Mouse (Mus musculus): ENCODE measurements at regions not wholly inside any gene's neighbourhood (a gene's known extent, or its start where the extent isn't known, plus 50 kb on each side); places are given as distances from the start of the nearest gene placed in this dataset.
A peak's percentile ranks its signal among the peaks of the same experiment; 100 is the strongest.

- no peak for DNase-seq (ENCODE audit: low spot score)
- Histone ChIP-seq H3K4me2 (replicated peaks; ENCODE audit: low read depth, low read length) (no peak overlapping the region), H3K27me3 (replicated peaks; ENCODE audit: insufficient read depth, low read length) (no peaks in the 10 kb centered on the region), H3K4me3 (ENCODE audit: low read depth, low read length) (no peak overlapping the region), H3K27ac (ENCODE audit: low read length) (no peak overlapping the region), H3K9me3 (ENCODE audit: low read length) (no peaks in the 10 kb centered on the region), H3K4me1 (ENCODE audit: insufficient read depth, low read depth, low read length) (no peaks in the 10 kb centered on the region; the same call in 1 of the 2 replicates), H3K36me3 (ENCODE audit: insufficient read depth, low read length) (no peaks in the 10 kb centered on the region), H3K9ac (replicated peaks; ENCODE audit: low read depth) (no peak overlapping the region)
- 75% methylated on average over 7 of the region's 7 CpGs for WGBS
- no peak for ATAC-seq
- TF ChIP-seq EP300 (IDR thresholded peaks at IDR 0.05) (no peak), CTCF (IDR thresholded peaks at IDR 0.05) (no peak)
Observed at GRCm38 (mm10) chr5:119232941-119233340, 437.5 kb upstream of the Tbx3 start.

GRCm38 (mm10) chr5:119235884-119236283 lies 434.6 kb upstream of the Tbx3 start:
- Histone ChIP-seq H3K4me3 (ENCODE audit: low read depth, low read length) (no peak overlapping the region), H3K9me3 (ENCODE audit: low read length) (no peaks in the 10 kb centered on the region), H3K4me2 (replicated peaks; ENCODE audit: low read depth, low read length) (no peak overlapping the region), H3K4me1 (ENCODE audit: insufficient read depth, low read depth, low read length) (no peaks in the 10 kb centered on the region), H3K36me3 (ENCODE audit: insufficient read depth, low read length) (no peaks in the 10 kb centered on the region), H3K9ac (replicated peaks; ENCODE audit: low read depth) (no peak overlapping the region), H3K27me3 (replicated peaks; ENCODE audit: insufficient read depth, low read length) (no peaks in the 10 kb centered on the region), H3K27ac (ENCODE audit: low read length) (no peak overlapping the region)
- TF ChIP-seq CTCF (IDR thresholded peaks at IDR 0.05) (no peak), EP300 (IDR thresholded peaks at IDR 0.05) (no peak)
- WGBS = 69% methylated on average over 10 of the region's 10 CpGs
- ATAC-seq (no peak), DNase-seq (ENCODE audit: low spot score) (no peak)

DNA sequence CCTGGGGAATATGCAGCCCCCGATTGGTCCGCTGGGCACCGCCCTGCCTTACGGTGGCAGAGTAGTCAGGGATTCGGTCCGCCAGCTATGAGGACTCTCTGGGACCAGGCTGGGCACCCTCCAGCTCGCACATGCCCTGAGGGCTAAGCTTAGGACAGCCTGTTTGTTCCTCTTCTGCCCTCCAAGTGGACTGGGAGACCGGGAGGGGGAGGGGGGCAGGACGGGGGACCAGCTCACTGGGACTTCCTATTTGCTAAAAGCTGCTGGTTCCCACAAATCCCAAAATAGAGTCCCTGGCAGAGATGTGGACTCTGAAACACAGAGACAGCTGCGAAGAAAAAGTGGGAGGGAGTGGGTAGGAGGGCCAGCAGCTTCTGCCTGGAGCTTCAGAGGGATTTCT lies 423.6 kb upstream of the Tbx3 start:
- TF ChIP-seq EP300 (IDR thresholded peaks at IDR 0.05) (no peak), CTCF (IDR thresholded peaks at IDR 0.05) (no peak)
- H3K4me1 ChIP-seq (ENCODE audit: insufficient read depth, low read depth, low read length) = no peaks in the 10 kb centered on the region
- peak; percentile 57 for ATAC-seq
- no peak overlapping the region for H3K4me3 ChIP-seq (ENCODE audit: low read depth, low read length)
- DNase-seq (ENCODE audit: low spot score) = peak; percentile 13
- no peaks in the 10 kb centered on the region for H3K9me3 ChIP-seq (ENCODE audit: low read length)
- H3K27me3 ChIP-seq (replicated peaks; ENCODE audit: insufficient read depth, low read length) = no peaks in the 10 kb centered on the region
- H3K27ac ChIP-seq (ENCODE audit: low read length) = no peak overlapping the region; the same call in 1 of the 2 replicates
- no peaks in the 10 kb centered on the region for H3K36me3 ChIP-seq (ENCODE audit: insufficient read depth, low read length)
- H3K4me2 ChIP-seq (replicated peaks; ENCODE audit: low read depth, low read length) = no peak overlapping the region
- WGBS = 58% methylated on average over 10 of the region's 10 CpGs
- H3K9ac ChIP-seq (replicated peaks; ENCODE audit: low read depth) = no peak overlapping the region

- WGBS = 59% methylated on average over 6 of the region's 6 CpGs
Observed at GRCm38 (mm10) chr5:119248626-119249025, 421.8 kb upstream of the Tbx3 start.

GRCm38 (mm10) chr5:119249124-119249718 lies 421.2 kb upstream of the Tbx3 start:
- Histone ChIP-seq H3K36me3 (ENCODE audit: insufficient read depth, low read length) (no peaks in the 10 kb centered on the region), H3K27ac (ENCODE audit: low read length) (no peak overlapping the region), H3K9ac (replicated peaks; ENCODE audit: low read depth) (no peak overlapping the region), H3K27me3 (replicated peaks; ENCODE audit: insufficient read depth, low read length) (no peaks in the 10 kb centered on the region), H3K4me1 (ENCODE audit: insufficient read depth, low read depth, low read length) (no peaks in the 10 kb centered on the region), H3K4me3 (ENCODE audit: low read depth, low read length) (no peak overlapping the region), H3K4me2 (replicated peaks; ENCODE audit: low read depth, low read length) (no peak overlapping the region), H3K9me3 (ENCODE audit: low read length) (no peaks in the 10 kb centered on the region)
- 68% methylated on average over 6 of the region's 6 CpGs for WGBS
- no peak for ATAC-seq
- no peak for TF ChIP-seq CTCF (IDR thresholded peaks at IDR 0.05)
- TF ChIP-seq EP300 (IDR thresholded peaks at IDR 0.05) = no peak
- no peak for DNase-seq (ENCODE audit: low spot score)

More at GRCm38 (mm10) chr5:119248626-119249025, 421.8 kb upstream of the Tbx3 start:
- Histone ChIP-seq H3K4me2 (replicated peaks; ENCODE audit: low read depth, low read length) (no peak overlapping the region), H3K4me3 (ENCODE audit: low read depth, low read length) (no peak overlapping the region), H3K4me1 (ENCODE audit: insufficient read depth, low read depth, low read length) (no peaks in the 10 kb centered on the region), H3K9me3 (ENCODE audit: low read length) (no peaks in the 10 kb centered on the region), H3K9ac (replicated peaks; ENCODE audit: low read depth) (no peak overlapping the region), H3K27ac (ENCODE audit: low read length) (no peak overlapping the region), H3K27me3 (replicated peaks; ENCODE audit: insufficient read depth, low read length) (no peaks in the 10 kb centered on the region), H3K36me3 (ENCODE audit: insufficient read depth, low read length) (no peaks in the 10 kb centered on the region)
- DNase-seq (ENCODE audit: low spot score) (no peak), ATAC-seq (no peak)
- TF ChIP-seq EP300 (IDR thresholded peaks at IDR 0.05) = no peak
- no peak for TF ChIP-seq CTCF (IDR thresholded peaks at IDR 0.05)

- ATAC-seq = no peak
- Histone ChIP-seq H3K36me3 (ENCODE audit: insufficient read depth, low read length) (no peaks in the 10 kb centered on the region), H3K4me2 (replicated peaks; ENCODE audit: low read depth, low read length) (no peak overlapping the region), H3K27me3 (replicated peaks; ENCODE audit: insufficient read depth, low read length) (no peaks in the 10 kb centered on the region), H3K4me3 (ENCODE audit: low read depth, low read length) (no peak overlapping the region), H3K9ac (replicated peaks; ENCODE audit: low read depth) (no peak overlapping the region), H3K4me1 (ENCODE audit: insufficient read depth, low read depth, low read length) (no peaks in the 10 kb centered on the region), H3K27ac (ENCODE audit: low read length) (no peak overlapping the region), H3K9me3 (ENCODE audit: low read length) (no peaks in the 10 kb centered on the region)
- no peak for DNase-seq (ENCODE audit: low spot score)
- 29% methylated on average over 9 of the region's 9 CpGs for WGBS
- TF ChIP-seq CTCF (IDR thresholded peaks at IDR 0.05) (no peak), EP300 (IDR thresholded peaks at IDR 0.05) (no peak)
Observed at GRCm38 (mm10) chr5:119251311-119252047, 419.0 kb upstream of the Tbx3 start.

All from lung, postnatal 0 days (tissue).